Mouse (Mus musculus): Measurements from ENCODE around the gene Ehf.

Gene Ehf

GRCm38 (mm10) chr2:103213547-103213946 is 89.5 kb downstream of the Ehf start:
- DNase-seq (ENCODE audit: low spot score): no peak
